Mouse (Mus musculus): ENCODE measurements at regions not wholly inside any gene's neighbourhood (a gene's known extent, or its start where the extent isn't known, plus 50 kb on each side); places are given as distances from the start of the nearest gene placed in this dataset.
A peak's percentile ranks its signal among the peaks of the same experiment; 100 is the strongest.

DNA sequence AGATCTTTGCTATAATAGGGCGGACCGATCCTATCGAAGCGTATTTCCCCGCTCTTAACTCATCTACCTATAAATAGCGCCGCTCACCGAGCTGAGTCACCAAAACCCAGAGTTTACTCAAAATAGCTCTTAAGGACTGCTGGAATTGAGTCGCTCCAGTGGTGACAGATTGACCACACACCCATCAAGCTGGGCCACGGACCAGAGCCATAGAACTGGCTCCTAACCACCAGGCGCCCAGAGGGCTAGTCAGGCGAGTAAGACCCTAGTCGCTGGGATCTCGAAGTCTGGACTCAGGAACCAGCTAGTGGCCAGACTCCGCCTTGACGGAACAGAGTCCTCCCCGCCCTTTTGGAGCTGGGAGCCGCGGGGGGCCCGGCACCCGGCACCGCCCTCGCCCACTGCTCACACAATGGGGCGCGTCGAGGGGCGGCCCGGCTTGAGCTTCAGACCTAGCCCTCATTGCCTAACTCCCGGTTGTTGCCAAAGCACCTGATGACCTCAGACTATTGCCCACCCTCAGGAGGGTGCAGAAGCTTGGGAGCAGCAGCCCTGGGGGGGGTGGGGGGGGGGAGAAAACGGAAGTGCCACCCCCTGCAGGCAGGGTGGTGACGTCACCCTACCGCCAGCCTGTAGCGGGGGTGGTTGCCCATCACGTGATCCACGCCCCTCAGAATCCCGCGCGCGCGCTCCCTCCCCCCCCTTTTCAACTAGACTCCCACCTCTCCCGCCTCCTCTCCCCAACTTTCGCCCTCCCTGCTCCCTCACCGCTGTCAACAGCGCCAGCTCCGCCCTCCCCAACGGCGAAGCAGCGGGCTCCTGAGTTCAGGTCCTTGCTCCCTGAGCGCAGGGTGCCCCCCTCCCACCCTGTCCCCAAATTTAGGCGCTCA is 73.8 kb downstream of the Kcnrg start:
- 0 out of 4 replicates have a peak, but pooled peaks of 1 of the 2 experiments have one; percentile 1 for TF ChIP-seq CTCF (conservative IDR thresholded peaks at IDR 0.05 in 1 of 2, IDR thresholded peaks at IDR 0.05 in 1 of 2; ENCODE audit: low read depth in 2 of 2, low read length in 2 of 2)
- no peak for TF ChIP-seq ZC3H11A (IDR thresholded peaks at IDR 0.05; ENCODE audit: low read depth, low read length)
- TF ChIP-seq POLR2A (IDR thresholded peaks at IDR 0.05; ENCODE audit: low read depth, low read length), result peak; percentile 59
- TF ChIP-seq MAZ (IDR thresholded peaks at IDR 0.05; ENCODE audit: low read depth, low read length), result 0 out of 2 replicates have a peak, but pooled peaks have one; percentile 36
- peak; percentile 68 for TF ChIP-seq EP300 (IDR thresholded peaks at IDR 0.05; ENCODE audit: low read length)
- TF ChIP-seq NRF1 (IDR thresholded peaks at IDR 0.05; ENCODE audit: low read depth, low read length), result 0 out of 2 replicates have a peak, but pooled peaks have one; percentile 23

Data from CH12.LX (cell line).